Mouse (Mus musculus) limb, embryonic 15.5 days (tissue): ENCODE data around the gene Slc25a13. TPM values are rescaled to one million over a fixed set of nuclear protein-coding genes. Genes with fewer than 3 reads are reported as not detected.

Experiments
- ATAC-seq: fragments of 200-750 bp; cut with Nextera tagmentation; 2 replicates; pipeline ENCODE4 v1.8.0; 2017; ENCODE audit warnings: low read depth, moderate TSS enrichment; ENCODE audit not compliant: insufficient number of reproducible peaks, low FRiP score, low TSS enrichment
- H3K27ac ChIP-seq: fragments of 300-500 bp; sonication (generic); 2 replicates; pipeline ENCODE4 v1.5.1; 2015; ENCODE audit warnings: moderate library complexity, mild to moderate bottlenecking, inconsistent platforms
- H3K27me3 ChIP-seq: fragments of 300-500 bp; sonication (generic); 2 replicates; pipeline ENCODE4 v1.6.1; 2015; ENCODE audit warnings: inconsistent platforms
- H3K36me3 ChIP-seq: fragments of 300-500 bp; sonication (generic); 2 replicates; pipeline ENCODE4 v1.6.1; 2015; ENCODE audit warnings: inconsistent platforms
- H3K4me1 ChIP-seq: fragments of 300-500 bp; sonication (generic); 2 replicates; pipeline ENCODE4 v1.6.1; 2015; ENCODE audit warnings: inconsistent platforms
- H3K4me2 ChIP-seq: fragments of 300-500 bp; sonication (generic); 2 replicates; pipeline ENCODE4 v1.6.1; 2015; ENCODE audit warnings: mild to moderate bottlenecking, inconsistent platforms
- H3K4me3 ChIP-seq: fragments of 300-500 bp; sonication (generic); 2 replicates; pipeline ENCODE4 v1.5.1; 2015; ENCODE audit warnings: mild to moderate bottlenecking, inconsistent platforms
- H3K9ac ChIP-seq: fragments of 300-500 bp; sonication (generic); 2 replicates; pipeline ENCODE4 v1.6.1; 2015; ENCODE audit warnings: inconsistent platforms
- H3K9me3 ChIP-seq: fragments of 300-500 bp; sonication (generic); 2 replicates; pipeline ENCODE4 v1.6.1; 2016; ENCODE audit warnings: inconsistent platforms
- WGBS: fragments of 180-500 bp; shearing (Covaris S2); methylation state at CpG from one replicate; pipeline ENCODE4 v1.1.7; 2015; 5-methylcytosine and 5-hydroxymethylcytosine counted together
- polyA plus RNA-seq: library from polyadenylated mRNA; unstranded; fragments of >200 nt; fragmentation: Nextera tagmentation; extraction: Ambion mirVana; gene quantifications from 2 replicates; pipeline ENCODE4 v1.2.1, GENCODE M21; 2015

The Slc25a13 gene
- polyA plus RNA-seq, 1 experiment from 2014 or later: 17.2 TPM

- Histone ChIP-seq H3K4me2 (no peak overlapping the region; the same call in 1 of the 2 replicates), H3K27me3 (no peaks in the 10 kb centered on the region), H3K9ac (no peak overlapping the region), H3K9me3 (no peaks in the 10 kb centered on the region), H3K27ac (no peak overlapping the region), H3K36me3 (no peaks in the 10 kb centered on the region; the same call in 1 of the 2 replicates), H3K4me1 (peaks cover 17% of the 10 kb centered on the region; the same call in 1 of the 2 replicates), H3K4me3 (no peak overlapping the region)
- no peak for ATAC-seq
- WGBS: 22% methylated on average over 4 of the region's 4 CpGs
Observed at GRCm38 (mm10) chr6:6101605-6102004, 115.4 kb downstream of the Slc25a13 start.

GRCm38 (mm10) chr6:6100892-6101480 lies 116.0 kb downstream of the Slc25a13 start:
- H3K9me3 ChIP-seq: no peaks in the 10 kb centered on the region
- 39% methylated on average over 9 of the region's 9 CpGs for WGBS
- peak overlapping the region; percentile 7; the same call in 1 of the 2 replicates for H3K27ac ChIP-seq
- H3K4me1 ChIP-seq: peaks cover 17% of the 10 kb centered on the region; the same call in 1 of the 2 replicates
- H3K9ac ChIP-seq: no peak overlapping the region
- no peaks in the 10 kb centered on the region for H3K27me3 ChIP-seq
- H3K4me2 ChIP-seq: no peak overlapping the region
- no peak overlapping the region for H3K4me3 ChIP-seq
- H3K36me3 ChIP-seq: no peaks in the 10 kb centered on the region
- peak; percentile 58; the same call in 1 of the 2 replicates for ATAC-seq

- WGBS: 79% methylated on average over 3 of the region's 3 CpGs
- Histone ChIP-seq H3K27ac (no peak overlapping the region), H3K4me1 (no peaks in the 10 kb centered on the region; the same call in 1 of the 2 replicates), H3K4me3 (no peak overlapping the region), H3K9me3 (no peaks in the 10 kb centered on the region), H3K27me3 (no peaks in the 10 kb centered on the region), H3K4me2 (no peak overlapping the region), H3K36me3 (0 out of 2 replicates have a peak, but pooled peaks cover 7% of the 10 kb centered on the region), H3K9ac (no peak overlapping the region)
- ATAC-seq: no peak
Observed at GRCm38 (mm10) chr6:6093978-6094377, 123.0 kb downstream of the Slc25a13 start.

GRCm38 (mm10) chr6:6093522-6093921 lies 123.5 kb downstream of the Slc25a13 start:
- Histone ChIP-seq H3K27ac (no peak overlapping the region), H3K27me3 (no peaks in the 10 kb centered on the region), H3K36me3 (0 out of 2 replicates have a peak, but pooled peaks cover 7% of the 10 kb centered on the region), H3K4me3 (no peak overlapping the region), H3K9ac (no peak overlapping the region), H3K4me2 (no peak overlapping the region), H3K4me1 (no peaks in the 10 kb centered on the region; the same call in 1 of the 2 replicates), H3K9me3 (no peaks in the 10 kb centered on the region)
- ATAC-seq: no peak
- WGBS: 79% methylated on average over 3 of the region's 3 CpGs

GRCm38 (mm10) chr6:6092497-6092896 lies 124.5 kb downstream of the Slc25a13 start:
- Histone ChIP-seq H3K4me1 (no peaks in the 10 kb centered on the region; the same call in 1 of the 2 replicates), H3K27ac (no peak overlapping the region), H3K4me3 (no peak overlapping the region), H3K4me2 (no peak overlapping the region), H3K27me3 (no peaks in the 10 kb centered on the region), H3K36me3 (0 out of 2 replicates have a peak, but pooled peaks cover 7% of the 10 kb centered on the region), H3K9ac (no peak overlapping the region), H3K9me3 (no peaks in the 10 kb centered on the region)
- WGBS: 61% methylated on average over 10 of the region's 10 CpGs
- no peak for ATAC-seq

- Histone ChIP-seq H3K27ac (no peak overlapping the region), H3K9me3 (no peaks in the 10 kb centered on the region)
- no peak for ATAC-seq
Observed at GRCm38 (mm10) chr6:6091016-6091415, 126.0 kb downstream of the Slc25a13 start.

GRCm38 (mm10) chr6:6088151-6088550 lies 128.8 kb downstream of the Slc25a13 start:
- Histone ChIP-seq H3K9ac (no peak overlapping the region), H3K4me1 (no peaks in the 10 kb centered on the region), H3K36me3 (0 out of 2 replicates have a peak, but pooled peaks cover 4% of the 10 kb centered on the region), H3K9me3 (no peaks in the 10 kb centered on the region), H3K4me3 (no peak overlapping the region), H3K4me2 (no peak overlapping the region), H3K27ac (no peak overlapping the region), H3K27me3 (no peaks in the 10 kb centered on the region)
- ATAC-seq: no peak
- 88% methylated on average over 4 of the region's 4 CpGs for WGBS

More at GRCm38 (mm10) chr6:6091016-6091415, 126.0 kb downstream of the Slc25a13 start:
- no peak overlapping the region for H3K4me3 ChIP-seq
- WGBS: 63% methylated on average over 3 of the region's 3 CpGs
- no peaks in the 10 kb centered on the region for H3K4me1 ChIP-seq
- H3K27me3 ChIP-seq: no peaks in the 10 kb centered on the region
- H3K36me3 ChIP-seq: 0 out of 2 replicates have a peak, but pooled peaks cover 7% of the 10 kb centered on the region
- H3K9ac ChIP-seq: no peak overlapping the region
- no peak overlapping the region for H3K4me2 ChIP-seq

GRCm38 (mm10) chr6:6080484-6080883 lies 136.5 kb downstream of the Slc25a13 start:
- H3K27ac ChIP-seq: no peak overlapping the region
- no peaks in the 10 kb centered on the region for H3K9me3 ChIP-seq
- no peak for ATAC-seq
- 97% methylated on average over 1 of the region's 1 CpGs for WGBS
- H3K9ac ChIP-seq: no peak overlapping the region
- no peaks in the 10 kb centered on the region for H3K27me3 ChIP-seq
- no peak overlapping the region for H3K4me3 ChIP-seq
- no peaks in the 10 kb centered on the region for H3K4me1 ChIP-seq
- H3K36me3 ChIP-seq: no peaks in the 10 kb centered on the region
- no peak overlapping the region for H3K4me2 ChIP-seq

GRCm38 (mm10) chr6:6077234-6077633 lies 139.7 kb downstream of the Slc25a13 start:
- no peak overlapping the region for H3K27ac ChIP-seq
- H3K9me3 ChIP-seq: no peaks in the 10 kb centered on the region
- no peak for ATAC-seq
- no peak overlapping the region for H3K9ac ChIP-seq
- no peaks in the 10 kb centered on the region for H3K4me1 ChIP-seq
- no peaks in the 10 kb centered on the region for H3K27me3 ChIP-seq
- H3K4me2 ChIP-seq: no peak overlapping the region
- WGBS: 74% methylated on average over 4 of the region's 4 CpGs
- H3K36me3 ChIP-seq: no peaks in the 10 kb centered on the region
- H3K4me3 ChIP-seq: no peak overlapping the region

GRCm38 (mm10) chr6:6075940-6076447 lies 141.0 kb downstream of the Slc25a13 start:
- no peak for ATAC-seq
- Histone ChIP-seq H3K36me3 (peaks cover 1% of the 10 kb centered on the region; the same call in 1 of the 2 replicates), H3K4me1 (no peaks in the 10 kb centered on the region), H3K4me3 (no peak overlapping the region), H3K9me3 (no peaks in the 10 kb centered on the region), H3K27ac (no peak overlapping the region), H3K27me3 (no peaks in the 10 kb centered on the region), H3K4me2 (no peak overlapping the region), H3K9ac (no peak overlapping the region)
- 90% methylated on average over 7 of the region's 7 CpGs for WGBS

GRCm38 (mm10) chr6:6071038-6071437 lies 145.9 kb downstream of the Slc25a13 start:
- no peaks in the 10 kb centered on the region for H3K9me3 ChIP-seq
- H3K4me1 ChIP-seq: no peaks in the 10 kb centered on the region
- H3K4me3 ChIP-seq: no peak overlapping the region
- 88% methylated on average over 7 of the region's 7 CpGs for WGBS
- no peak overlapping the region for H3K9ac ChIP-seq
- no peak overlapping the region for H3K4me2 ChIP-seq
- no peaks in the 10 kb centered on the region for H3K27me3 ChIP-seq
- no peak overlapping the region for H3K27ac ChIP-seq
- peaks cover 2% of the 10 kb centered on the region; the same call in 1 of the 2 replicates for H3K36me3 ChIP-seq
- ATAC-seq: no peak

- peaks cover 2% of the 10 kb centered on the region; the same call in 1 of the 2 replicates for H3K36me3 ChIP-seq
- no peaks in the 10 kb centered on the region for H3K27me3 ChIP-seq
- no peak overlapping the region for H3K4me3 ChIP-seq
- no peak overlapping the region for H3K9ac ChIP-seq
- ATAC-seq: no peak
- H3K9me3 ChIP-seq: no peaks in the 10 kb centered on the region
- WGBS: 20% methylated on average over 3 of the region's 3 CpGs
- H3K27ac ChIP-seq: no peak overlapping the region
- no peak overlapping the region for H3K4me2 ChIP-seq
- no peaks in the 10 kb centered on the region for H3K4me1 ChIP-seq
Observed at GRCm38 (mm10) chr6:6070015-6070414, 147.0 kb downstream of the Slc25a13 start.
